In the genomic region with DNA sequence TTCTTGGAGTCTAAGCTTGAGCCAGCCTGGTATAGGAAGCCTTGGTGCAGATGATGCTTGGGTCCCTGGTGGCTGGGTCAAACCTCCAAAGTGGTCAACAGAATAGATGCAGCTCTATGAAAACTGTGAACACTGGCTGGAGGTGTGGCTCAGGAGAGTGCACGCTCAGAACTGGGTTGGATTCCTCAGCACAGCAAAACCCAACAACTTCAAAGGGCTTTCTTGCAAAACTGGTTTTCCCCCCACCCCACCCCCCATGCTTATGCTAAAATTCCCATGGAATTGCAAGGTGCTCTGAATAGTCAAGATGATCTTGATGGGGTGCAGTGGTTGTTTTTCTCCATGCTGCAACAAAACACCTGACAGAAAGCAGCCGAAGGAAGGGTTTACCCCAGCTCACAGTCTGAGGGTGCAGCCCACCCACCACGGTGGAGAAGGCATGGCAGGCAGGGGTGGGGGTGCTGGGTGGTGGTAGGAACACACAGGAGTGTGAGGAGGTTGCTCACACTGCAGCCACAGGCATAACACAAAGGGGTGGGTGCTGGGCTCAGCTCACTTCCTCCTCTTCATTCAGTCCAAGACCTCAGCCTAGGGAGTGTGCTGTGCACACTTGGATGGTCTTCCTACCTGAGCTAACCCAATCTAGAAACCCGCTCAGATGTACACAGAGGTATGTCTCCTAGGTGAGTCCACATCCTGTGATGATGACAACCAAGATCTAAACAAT, we compare ENCODE assay signal across 21 mouse cellular contexts.
A peak's percentile ranks its signal among the peaks of the same experiment; 100 is the strongest.
DNase-seq lines count a peak whose midpoint lies in the region; ATAC-seq and TF ChIP-seq lines count a peak whose summit lies in the region.
"Had no signal": no experiment of that assay in that cellular context is flagged by ENCODE, and none has a peak within 500 bp of the region (broad histone marks: within the 10 kb centered on the region; RNA-seq: fewer than 3 reads in every experiment).

No protein-coding gene starts in this region.

- H3K9ac ChIP-seq in kidney, postnatal 0 days (ENCODE audit: low read depth, low read length), result no peak overlapping the region
- H3K9ac ChIP-seq in ES-E14 (ENCODE audit: insufficient read depth, low read depth, low read length, poor library complexity, severe bottlenecking), result peak overlapping the region; percentile 16; the same call in 1 of the 2 replicates
- H3K9ac ChIP-seq: liver, embryonic 13.5 days; neural tube, embryonic 12.5 days had no signal

- no peak overlapping the region for H3K4me2 ChIP-seq in kidney, postnatal 0 days (ENCODE audit: low read length)
- H3K4me2 ChIP-seq: liver, embryonic 13.5 days; neural tube, embryonic 12.5 days had no signal

- H3K36me3 ChIP-seq in kidney, postnatal 0 days (ENCODE audit: insufficient read depth, low read length), result no peaks in the 10 kb centered on the region
- no peaks in the 10 kb centered on the region for H3K36me3 ChIP-seq in ES-E14 (ENCODE audit: control insufficient read depth, insufficient read depth, low read length, poor library complexity, severe bottlenecking)
- H3K36me3 ChIP-seq: neural tube, embryonic 12.5 days had no signal

- no peak overlapping the region for H3K4me3 ChIP-seq in kidney, postnatal 0 days (replicated peaks; ENCODE audit: low read depth, low read length)
- peak overlapping the region; percentile 20 to 35; a peak in 3 of 4 replicates for H3K4me3 ChIP-seq in ES-E14 (ENCODE audit: insufficient read depth in 1 of 2, low read depth in 1 of 2, low read length in 2 of 2, poor library complexity in 1 of 2, severe bottlenecking in 1 of 2)
- H3K4me3 ChIP-seq: heart, embryonic 10.5 days; liver, embryonic 13.5 days; neural tube, embryonic 12.5 days had no signal

- WGBS in kidney, postnatal 0 days, result 52% methylated on average over 4 of the region's 4 CpGs

- H3K27ac ChIP-seq in kidney, postnatal 0 days, result no peak overlapping the region
- H3K27ac ChIP-seq in ES-E14 (ENCODE audit: insufficient read depth, low read depth, low read length, poor library complexity, severe bottlenecking), result peak overlapping the region; percentile 96
- H3K27ac ChIP-seq: heart, embryonic 10.5 days; liver, embryonic 13.5 days; neural tube, embryonic 12.5 days had no signal

- no peak for TF ChIP-seq CTCF in kidney, postnatal 0 days (IDR thresholded peaks at IDR 0.05; ENCODE audit: low read depth)

- ATAC-seq in CD4-positive, CD25-positive, alpha-beta regulatory T cell, adult 4 months, result no peak
- ATAC-seq in kidney, postnatal 0 days (replicated peaks; ENCODE audit: low FRiP score, low read depth), result 0 out of 2 replicates have a peak, but pooled peaks have one; percentile 36
- ATAC-seq: activated CD4-positive, CD25-positive, alpha-beta regulatory T cell, adult 4 months; midbrain, embryonic 16.5 days had no signal

- in situ Hi-C loops in ES-E14 (cut with MboI; ENCODE audit: low sequenced_read_pairs in 2 of 2, unreplicated experiment in 2 of 2), result no loop called here

- H3K27me3 ChIP-seq in kidney, postnatal 0 days (ENCODE audit: insufficient read depth, low read length), result no peaks in the 10 kb centered on the region
- H3K27me3 ChIP-seq: liver, embryonic 13.5 days; neural tube, embryonic 12.5 days had no signal

- 0 out of 2 replicates have a peak, but pooled peaks cover 2% of the 10 kb centered on the region for H3K4me1 ChIP-seq in kidney, postnatal 0 days (replicated peaks; ENCODE audit: insufficient read depth, low read length)
- H3K4me1 ChIP-seq in ES-E14 (ENCODE audit: control insufficient read depth in 2 of 2, insufficient read depth in 2 of 2, low read length in 2 of 2, poor library complexity in 1 of 2), result peaks cover 2 to 45% of the 10 kb centered on the region in 2 experiments; a peak in 3 of 4 replicates
- H3K4me1 ChIP-seq: liver, embryonic 13.5 days had no signal

- H3K9me3 ChIP-seq in kidney, postnatal 0 days (replicated peaks; ENCODE audit: low read length), result no peaks in the 10 kb centered on the region
- H3K9me3 ChIP-seq in ES-E14 (ENCODE audit: control insufficient read depth, insufficient read depth, low read depth, low read length), result no peaks in the 10 kb centered on the region
- H3K9me3 ChIP-seq: G1E; heart, embryonic 10.5 days; liver, embryonic 13.5 days; neural tube, embryonic 12.5 days had no signal

- DNase-seq in CD4-positive, CD25-positive, alpha-beta regulatory T cell, adult 2 months (ENCODE audit: low read depth, low spot score), result peak; percentile 3
- no peak for DNase-seq in kidney, postnatal 0 days (ENCODE audit: low spot score)
- no peak for DNase-seq in kidney, postnatal 4 days
- DNase-seq in ES-E14 (ENCODE audit: low read depth, low spot score), result peak; percentile 16
- DNase-seq in naive thymus-derived CD4-positive, alpha-beta T cell, adult 2 months (ENCODE audit: low read depth), result peak; percentile 43
- no peak for DNase-seq in embryo, embryonic 10 days (ENCODE audit: low spot score)
- no peak for DNase-seq in urinary bladder, postnatal 14 days (ENCODE audit: low spot score)
- DNase-seq: adrenal gland, postnatal 36 days; cerebellum, adult 9-10 months; embryo, embryonic 11 days; gastrocnemius, postnatal 14 days; layer of hippocampus, postnatal 36 days; liver, embryonic 13.5 days; right cerebral cortex, postnatal 25 days; thymus, adult 18-20 months had no signal

TF ChIP-seq in ES-E14, 5 proteins besides CTCF, POLR2A, EP300 and RAD21:
- TF ChIP-seq ZNF384 (IDR thresholded peaks at IDR 0.05; ENCODE audit: low read depth, low read length) (no peak), CHD2 (IDR thresholded peaks at IDR 0.05; ENCODE audit: low read depth, low read length) (peak; percentile 35; the same call in 1 of the 2 replicates), MAFK (IDR thresholded peaks at IDR 0.05; ENCODE audit: insufficient read depth, low read depth, low read length) (no peak), HCFC1 (IDR thresholded peaks at IDR 0.05; ENCODE audit: borderline replicate concordance, insufficient read depth, low read length) (no peak), ZC3H11A (IDR thresholded peaks at IDR 0.05; ENCODE audit: borderline replicate concordance, low read depth, low read length) (no peak)
TF ChIP-seq in ES-E14: peak in this region for 1.

Comparison
In these comparisons a context has a peak if more than half of its experiments do, and no peak if none do; other contexts are left out.
1. DNase-seq: peak in CD4-positive, CD25-positive, alpha-beta regulatory T cell, adult 2 months (single experiment), ES-E14 (single experiment) and naive thymus-derived CD4-positive, alpha-beta T cell, adult 2 months (single experiment); none in kidney, postnatal 0 days (single experiment), kidney, postnatal 4 days (0 of 2), embryo, embryonic 10 days (single experiment) and urinary bladder, postnatal 14 days (single experiment).